Comparison of ENCODE assay signal across 2 mouse cellular contexts in genomic region chr17:35392671-35393070, GRCm38 (mm10). TPM values are rescaled to one million over a fixed set of nuclear protein-coding genes. Genes with fewer than 3 reads are reported as not detected.
"Had no signal": no experiment of that assay in that cellular context is flagged by ENCODE, and none has a peak within 500 bp of the region (broad histone marks: within the 10 kb centered on the region; RNA-seq: fewer than 3 reads in every experiment).

No protein-coding gene starts in this region.

RNA-seq across cellular contexts. Expression of gene H2-Q6, which starts 32.0 kb away (rescaled TPM):
- polyA plus RNA-seq: myocyte had no signal

RNA-seq across cellular contexts. Expression of gene H2-Q2, which starts 50.6 kb away (rescaled TPM):
- polyA plus RNA-seq: macrophage had no signal
